Mouse (Mus musculus): ENCODE data around the gene Izumo1. TPM values are rescaled to one million over a fixed set of nuclear protein-coding genes. Genes with fewer than 3 reads are reported as not detected.

The Izumo1 gene
- 0.13 TPM in 1 of 2 replicates, not detected in the other for polyA plus RNA-seq (2016; fragmentation: Nextera tagmentation; extraction: Ambion mirVana)

- Histone ChIP-seq H3K27ac (no peak within 1 kb of the TSS), H3K36me3 (replicated peaks) (no peaks in the 10 kb centered on the region), H3K4me3 (replicated peaks) (no peak within 1 kb of the TSS), H3K9ac (no peak within 1 kb of the TSS), H3K9me3 (no peaks in the 10 kb centered on the region), H3K4me1 (peaks cover 4% of the 10 kb centered on the region; the same call in 1 of the 2 replicates), H3K4me2 (no peak within 1 kb of the TSS), H3K27me3 (peaks cover 51% of the 10 kb centered on the region)
- ATAC-seq (ENCODE audit: low FRiP score): no peak
- 32% methylated on average over 9 of the region's 9 CpGs for WGBS
Observed at GRCm38 (mm10) chr7:45621443-45621842, at the start of gene Izumo1. TSS of gene Izumo1 (plus strand) at chr7:45621811.

GRCm38 (mm10) chr7:45571966-45572365 is 49.6 kb upstream of the Izumo1 start:
- WGBS: 57% methylated on average over 1 of the region's 1 CpGs
- Histone ChIP-seq H3K9ac (no peak overlapping the region), H3K4me1 (peaks cover 29% of the 10 kb centered on the region), H3K4me2 (no peak overlapping the region), H3K36me3 (replicated peaks) (peaks cover 16% of the 10 kb centered on the region), H3K27ac (no peak overlapping the region), H3K9me3 (no peaks in the 10 kb centered on the region), H3K27me3 (no peaks in the 10 kb centered on the region), H3K4me3 (replicated peaks) (no peak overlapping the region)
- no peak for ATAC-seq (ENCODE audit: low FRiP score)

DNA sequence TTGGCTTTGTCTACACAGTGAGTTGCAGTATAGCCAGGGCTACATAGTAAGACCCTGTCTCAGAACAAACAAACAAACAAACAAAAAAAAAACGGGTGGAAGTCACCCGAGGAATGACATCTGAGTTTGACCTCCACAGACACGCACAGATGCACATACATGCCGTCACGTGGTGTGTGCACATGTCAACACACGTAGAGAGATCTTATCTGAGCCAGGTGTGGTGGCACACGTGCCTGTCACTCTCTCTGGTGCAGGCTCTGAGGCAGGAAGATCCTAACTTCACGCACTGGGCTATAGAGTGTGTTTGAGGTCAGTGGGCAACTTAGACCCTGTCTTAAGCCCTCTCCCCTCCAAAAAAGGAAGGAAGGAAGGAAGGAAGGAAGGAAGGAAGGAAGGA is 47.7 kb upstream of the Izumo1 start:
- 84% methylated on average over 8 of the region's 8 CpGs for WGBS
- no peaks in the 10 kb centered on the region for H3K9me3 ChIP-seq
- no peak for ATAC-seq (ENCODE audit: low FRiP score)
- no peak overlapping the region for H3K9ac ChIP-seq
- no peak overlapping the region for H3K4me2 ChIP-seq
- peaks cover 22% of the 10 kb centered on the region for H3K36me3 ChIP-seq (replicated peaks)
- H3K4me1 ChIP-seq: peaks cover 14% of the 10 kb centered on the region
- no peak overlapping the region for H3K4me3 ChIP-seq (replicated peaks)
- H3K27me3 ChIP-seq: no peaks in the 10 kb centered on the region
- H3K27ac ChIP-seq: no peak overlapping the region

- H3K4me3 ChIP-seq (replicated peaks): no peak overlapping the region
- no peak overlapping the region for H3K4me2 ChIP-seq
- peaks cover 14% of the 10 kb centered on the region for H3K4me1 ChIP-seq
- no peaks in the 10 kb centered on the region for H3K9me3 ChIP-seq
- peaks cover 22% of the 10 kb centered on the region for H3K36me3 ChIP-seq (replicated peaks)
- no peak for ATAC-seq (ENCODE audit: low FRiP score)
- H3K9ac ChIP-seq: no peak overlapping the region
- WGBS: 90% methylated on average over 15 of the region's 15 CpGs
- no peak overlapping the region for H3K27ac ChIP-seq
- no peaks in the 10 kb centered on the region for H3K27me3 ChIP-seq
Observed at GRCm38 (mm10) chr7:45574472-45575379, 46.9 kb upstream of the Izumo1 start.

DNA sequence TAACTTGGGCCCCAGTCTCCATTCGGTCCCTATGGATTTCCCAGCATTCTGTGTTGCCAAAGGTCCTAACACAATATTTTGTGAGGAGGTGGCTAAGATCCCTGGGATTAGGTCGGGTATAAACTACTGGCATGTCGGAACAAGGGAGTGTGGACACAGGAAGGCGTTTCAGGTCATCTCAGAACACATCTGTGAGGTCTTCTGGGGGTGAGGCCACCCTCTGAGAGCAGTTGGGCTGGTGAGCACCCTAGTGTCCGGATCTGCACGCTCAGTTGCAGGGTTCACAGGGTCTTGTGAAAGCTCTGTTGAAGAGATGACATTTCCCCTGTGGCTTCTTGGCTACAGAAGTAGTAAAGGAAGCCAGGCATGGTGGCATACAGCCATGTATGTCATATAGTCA is 35.7 kb upstream of the Izumo1 start:
- no peak overlapping the region for H3K4me3 ChIP-seq (replicated peaks)
- 88% methylated on average over 6 of the region's 6 CpGs for WGBS
- H3K4me1 ChIP-seq: peaks cover 4% of the 10 kb centered on the region
- ATAC-seq (ENCODE audit: low FRiP score): no peak
- no peak overlapping the region for H3K9ac ChIP-seq
- peaks cover 23% of the 10 kb centered on the region for H3K36me3 ChIP-seq (replicated peaks)
- no peaks in the 10 kb centered on the region for H3K27me3 ChIP-seq
- H3K9me3 ChIP-seq: no peaks in the 10 kb centered on the region
- no peak overlapping the region for H3K4me2 ChIP-seq
- no peak overlapping the region for H3K27ac ChIP-seq

DNA sequence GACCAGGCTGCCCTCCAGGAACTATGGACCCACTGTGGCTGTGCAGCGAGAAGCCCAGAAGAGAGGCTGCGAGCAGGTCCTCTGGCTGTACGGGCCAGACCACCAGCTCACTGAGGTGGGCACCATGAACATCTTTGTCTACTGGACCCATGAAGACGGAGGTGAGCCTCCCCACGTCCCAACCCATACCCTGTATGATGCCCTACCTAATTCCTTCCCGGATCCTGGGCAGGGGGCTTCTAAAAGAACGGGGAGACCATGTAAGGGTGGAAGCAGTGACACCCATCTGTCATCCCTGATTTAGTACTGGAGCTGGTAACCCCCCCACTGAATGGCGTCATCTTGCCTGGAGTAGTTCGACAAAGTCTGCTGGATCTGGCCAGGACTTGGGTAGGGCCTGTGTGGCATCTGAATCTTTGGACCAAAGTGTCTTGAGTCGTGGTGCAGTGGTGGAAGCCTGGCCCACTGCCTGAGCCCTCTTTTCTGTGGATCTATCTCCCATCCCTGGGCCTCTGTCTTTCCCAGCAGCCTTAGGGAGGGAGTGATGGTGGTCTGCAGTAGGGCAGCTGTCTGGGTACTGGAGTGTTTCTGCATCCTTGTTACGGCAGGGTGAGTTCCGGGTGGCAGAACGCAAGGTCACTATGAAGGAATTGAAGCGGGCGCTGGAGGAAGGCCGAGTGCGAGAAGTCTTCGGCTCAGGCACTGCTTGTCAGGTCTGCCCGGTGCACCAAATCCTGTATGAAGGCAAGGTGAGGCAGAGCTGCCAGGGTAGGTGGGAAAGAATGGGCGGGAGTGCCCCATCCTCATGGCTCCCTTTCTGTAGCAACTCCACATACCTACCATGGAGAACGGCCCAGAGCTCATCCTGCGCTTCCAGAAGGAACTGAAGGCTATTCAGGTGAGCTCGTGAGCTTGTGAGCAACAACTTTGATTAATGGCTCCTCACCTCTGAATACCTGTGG is 33.7 kb upstream of the Izumo1 start:
- no peak for ATAC-seq (ENCODE audit: low FRiP score)
- peaks cover 4% of the 10 kb centered on the region for H3K4me1 ChIP-seq
- no peak overlapping the region for H3K27ac ChIP-seq
- no peaks in the 10 kb centered on the region for H3K9me3 ChIP-seq
- peaks cover 21% of the 10 kb centered on the region for H3K36me3 ChIP-seq (replicated peaks)
- no peak overlapping the region for H3K4me2 ChIP-seq
- H3K4me3 ChIP-seq (replicated peaks): no peak overlapping the region
- no peak overlapping the region for H3K9ac ChIP-seq
- WGBS: 93% methylated on average over 23 of the region's 23 CpGs
- no peaks in the 10 kb centered on the region for H3K27me3 ChIP-seq

- no peak overlapping the region for H3K9ac ChIP-seq
Observed at GRCm38 (mm10) chr7:45589173-45589572, 32.4 kb upstream of the Izumo1 start.

GRCm38 (mm10) chr7:45589898-45590297 is 31.7 kb upstream of the Izumo1 start:
- Histone ChIP-seq H3K9me3 (no peaks in the 10 kb centered on the region), H3K36me3 (replicated peaks) (peaks cover 14% of the 10 kb centered on the region), H3K27me3 (no peaks in the 10 kb centered on the region), H3K9ac (no peak overlapping the region), H3K27ac (0 out of 2 replicates have a peak overlapping the region, but pooled peaks have one; percentile 6), H3K4me3 (replicated peaks) (no peak overlapping the region), H3K4me1 (peaks cover 4% of the 10 kb centered on the region), H3K4me2 (no peak overlapping the region)
- WGBS: 94% methylated on average over 5 of the region's 5 CpGs
- no peak for ATAC-seq (ENCODE audit: low FRiP score)

More at GRCm38 (mm10) chr7:45589173-45589572, 32.4 kb upstream of the Izumo1 start:
- Histone ChIP-seq H3K27ac (0 out of 2 replicates have a peak overlapping the region, but pooled peaks have one; percentile 42), H3K4me1 (peaks cover 4% of the 10 kb centered on the region), H3K4me2 (peak overlapping the region; percentile 52), H3K9me3 (no peaks in the 10 kb centered on the region), H3K4me3 (replicated peaks) (peak overlapping the region; percentile 32), H3K27me3 (no peaks in the 10 kb centered on the region), H3K36me3 (replicated peaks) (peaks cover 20% of the 10 kb centered on the region)
- ATAC-seq (ENCODE audit: low FRiP score): peak; percentile 98
- 7% methylated on average over 19 of the region's 19 CpGs for WGBS

GRCm38 (mm10) chr7:45590874-45591273 is 30.7 kb upstream of the Izumo1 start:
- H3K36me3 ChIP-seq (replicated peaks): peaks cover 5% of the 10 kb centered on the region; the same call in 1 of the 2 replicates
- no peaks in the 10 kb centered on the region for H3K9me3 ChIP-seq
- peaks cover 4% of the 10 kb centered on the region for H3K4me1 ChIP-seq
- no peak overlapping the region for H3K9ac ChIP-seq
- WGBS: 70% methylated on average over 3 of the region's 3 CpGs
- H3K4me3 ChIP-seq (replicated peaks): no peak overlapping the region
- no peaks in the 10 kb centered on the region for H3K27me3 ChIP-seq
- ATAC-seq (ENCODE audit: low FRiP score): no peak
- H3K4me2 ChIP-seq: no peak overlapping the region
- H3K27ac ChIP-seq: no peak overlapping the region

GRCm38 (mm10) chr7:45591880-45592279 is 29.7 kb upstream of the Izumo1 start:
- no peaks in the 10 kb centered on the region; the same call in 1 of the 2 replicates for H3K36me3 ChIP-seq (replicated peaks)
- H3K4me3 ChIP-seq (replicated peaks): no peak overlapping the region
- no peak overlapping the region for H3K27ac ChIP-seq
- H3K9me3 ChIP-seq: no peaks in the 10 kb centered on the region
- no peak for ATAC-seq (ENCODE audit: low FRiP score)
- no peak overlapping the region for H3K9ac ChIP-seq
- peaks cover 4% of the 10 kb centered on the region for H3K4me1 ChIP-seq
- 83% methylated on average over 7 of the region's 7 CpGs for WGBS
- H3K27me3 ChIP-seq: no peaks in the 10 kb centered on the region
- no peak overlapping the region for H3K4me2 ChIP-seq

- Histone ChIP-seq H3K27me3 (no peaks in the 10 kb centered on the region), H3K4me1 (peaks cover 4% of the 10 kb centered on the region), H3K27ac (no peak overlapping the region), H3K36me3 (replicated peaks) (no peaks in the 10 kb centered on the region), H3K9me3 (no peaks in the 10 kb centered on the region), H3K9ac (no peak overlapping the region), H3K4me2 (no peak overlapping the region), H3K4me3 (replicated peaks) (no peak overlapping the region)
- 26% methylated on average over 10 of the region's 10 CpGs for WGBS
- no peak for ATAC-seq (ENCODE audit: low FRiP score)
Observed at GRCm38 (mm10) chr7:45593118-45593815, 28.3 kb upstream of the Izumo1 start.

Data from forebrain, embryonic 12.5 days (tissue).